Mouse (Mus musculus) gastrocnemius, adult 2 months (tissue): ENCODE data around the gene Mcf2l. TPM values are rescaled to one million over a fixed set of nuclear protein-coding genes. Genes with fewer than 3 reads are reported as not detected.
A peak's percentile ranks its signal among the peaks of the same experiment; 100 is the strongest.

Source experiments
- DNase-seq: peaks from one replicate; pipeline ENCODE4 v3.0.0; 2022
- H3K27ac ChIP-seq: fragments of 200-600 bp; 2 replicates; pipeline ENCODE4 v1.8.1; 2022; ENCODE audit warnings: mild to moderate bottlenecking
- H3K4me3 ChIP-seq: fragments of 200-600 bp; 2 replicates; pipeline ENCODE4 v1.8.1; 2022; ENCODE audit warnings: mild to moderate bottlenecking, moderate library complexity
- CTCF ChIP-seq: fragments of 200-600 bp; IDR thresholded peaks from 2 replicates; pipeline ENCODE4 v1.8.1; 2022; ENCODE audit warnings: antibody characterized with exemption, mild to moderate bottlenecking, moderate library complexity
- intact Hi-C: fragments of 180-260 bp; cut with DNase I; formaldehyde crosslinking; loops from one replicate; pipeline ENCODE4 v1.15.1; 2025
- total RNA-seq, 2 experiments: library from RNA; stranded (reverse); gene quantifications; 2 replicates each; pipeline ENCODE4 v1.2.3; 2021

The Mcf2l gene
- total RNA-seq, 2 experiments from 2014 or later, result 26.0 to 49.7 TPM

GRCm38 (mm10) chr8:12846447-12846846 lies 27.2 kb upstream of the Mcf2l start:
- Histone ChIP-seq H3K27ac (no peak overlapping the region), H3K4me3 (no peak overlapping the region)
- DNase-seq, result no peak
- intact Hi-C loops, result no loop called here
- no peak for TF ChIP-seq CTCF

- no peak for DNase-seq
- intact Hi-C loops, result no loop called here
- TF ChIP-seq CTCF, result no peak
- H3K4me3 ChIP-seq, result no peak overlapping the region
- H3K27ac ChIP-seq, result no peak overlapping the region
Observed at GRCm38 (mm10) chr8:12851241-12851640, 22.4 kb upstream of the Mcf2l start.

- Histone ChIP-seq H3K27ac (no peak overlapping the region), H3K4me3 (no peak overlapping the region)
- DNase-seq, result no peak
- TF ChIP-seq CTCF, result no peak
- intact Hi-C loops, result no loop called here
Observed at GRCm38 (mm10) chr8:12856038-12856437, 17.6 kb upstream of the Mcf2l start.

GRCm38 (mm10) chr8:12863061-12863460 lies 10.5 kb upstream of the Mcf2l start:
- no peak for DNase-seq
- no peak for TF ChIP-seq CTCF
- Histone ChIP-seq H3K27ac (no peak overlapping the region), H3K4me3 (no peak overlapping the region)
- intact Hi-C loops, result no loop called here

GRCm38 (mm10) chr8:12863608-12864007 lies 10.0 kb upstream of the Mcf2l start:
- intact Hi-C loops, result no loop called here
- TF ChIP-seq CTCF, result no peak
- Histone ChIP-seq H3K4me3 (no peak overlapping the region), H3K27ac (no peak overlapping the region)
- DNase-seq, result no peak

- no peak overlapping the region for H3K27ac ChIP-seq
- no peak for DNase-seq
- peak; percentile 6; the same call in 1 of the 2 replicates for TF ChIP-seq CTCF
- no peak overlapping the region for H3K4me3 ChIP-seq
- intact Hi-C loops, result no loop called here
Observed at GRCm38 (mm10) chr8:12865790-12866189, 7.8 kb upstream of the Mcf2l start.

- DNase-seq, result no peak
- intact Hi-C loops, result no loop called here
- no peak for TF ChIP-seq CTCF
- no peak overlapping the region for H3K4me3 ChIP-seq
- H3K27ac ChIP-seq, result no peak overlapping the region
Observed at GRCm38 (mm10) chr8:12869661-12870060, 3.9 kb upstream of the Mcf2l start.

GRCm38 (mm10) chr8:12870656-12871055 lies 3.0 kb upstream of the Mcf2l start:
- no peak for DNase-seq
- intact Hi-C loops, result no loop called here
- TF ChIP-seq CTCF, result no peak
- Histone ChIP-seq H3K27ac (no peak overlapping the region), H3K4me3 (no peak overlapping the region)

- Histone ChIP-seq H3K27ac (no peak overlapping the region), H3K4me3 (no peak overlapping the region)
- TF ChIP-seq CTCF, result no peak
- intact Hi-C loops, result no loop called here
- DNase-seq, result no peak
Observed at GRCm38 (mm10) chr8:12871461-12871860, 2.1 kb upstream of the Mcf2l start.

- Histone ChIP-seq H3K27ac (no peak overlapping the region), H3K4me3 (peak overlapping the region; percentile 76)
- intact Hi-C loops, result no loop called here
- no peak for TF ChIP-seq CTCF
- DNase-seq, result no peak
Observed at GRCm38 (mm10) chr8:12872983-12873356, 636 bp upstream of the Mcf2l start.

GRCm38 (mm10) chr8:12874194-12874791 lies 687 bp downstream of the Mcf2l start:
- Histone ChIP-seq H3K4me3 (peak overlapping the region; percentile 76), H3K27ac (no peak overlapping the region)
- no peak for TF ChIP-seq CTCF
- intact Hi-C loops, result no loop called here
- DNase-seq, result peak; percentile 47

- intact Hi-C loops, result no loop called here
- no peak for TF ChIP-seq CTCF
- no peak overlapping the region for H3K4me3 ChIP-seq
- no peak overlapping the region for H3K27ac ChIP-seq
- DNase-seq, result no peak
Observed at GRCm38 (mm10) chr8:12874971-12875370, 1.4 kb downstream of the Mcf2l start.

- no peak for TF ChIP-seq CTCF
- Histone ChIP-seq H3K4me3 (no peak overlapping the region), H3K27ac (no peak overlapping the region)
- intact Hi-C loops, result no loop called here
- DNase-seq, result no peak
Observed at GRCm38 (mm10) chr8:12877126-12877525, 3.5 kb downstream of the Mcf2l start.

- DNase-seq, result no peak
- intact Hi-C loops, result no loop called here
- Histone ChIP-seq H3K27ac (no peak overlapping the region), H3K4me3 (no peak overlapping the region)
- TF ChIP-seq CTCF, result no peak
Observed at GRCm38 (mm10) chr8:12880163-12880562, 6.6 kb downstream of the Mcf2l start.
